Mouse (Mus musculus) forebrain, embryonic 14.5 days (tissue): ENCODE data around the gene Srp14. TPM values are rescaled to one million over a fixed set of nuclear protein-coding genes. Genes with fewer than 3 reads are reported as not detected.

ENCODE experiments used
- ATAC-seq: fragments of 200-750 bp; cut with Nextera tagmentation; 2 replicates; pipeline ENCODE4 v1.8.0; 2017; ENCODE audit warnings: mild to moderate bottlenecking, moderate library complexity
- DNase-seq: peaks from one replicate; pipeline ENCODE4 v3.0.0-alpha.2; 2015; ENCODE audit warnings: low spot score
- H3K27ac ChIP-seq: fragments of 300-500 bp; sonication (generic); 2 replicates; pipeline ENCODE4 v1.5.1; 2014; ENCODE audit warnings: low read depth, mild to moderate bottlenecking, control low read depth, low read length, moderate library complexity
- H3K27me3 ChIP-seq: fragments of 300-500 bp; sonication (generic); replicated peaks from 2 replicates; pipeline ENCODE4 v1.6.1; 2014; ENCODE audit warnings: low read length, control low read depth, mixed read lengths; ENCODE audit not compliant: control insufficient read depth, insufficient read depth
- H3K36me3 ChIP-seq: fragments of 300-500 bp; sonication (generic); 2 replicates; pipeline ENCODE4 v1.6.1; 2014; ENCODE audit warnings: low read length, control low read depth; ENCODE audit not compliant: control insufficient read depth, insufficient read depth
- H3K4me1 ChIP-seq: fragments of 300-500 bp; sonication (generic); 2 replicates; pipeline ENCODE4 v1.6.1; 2014; ENCODE audit warnings: antibody characterized with exemption, low read length, control low read depth; ENCODE audit not compliant: control insufficient read depth, insufficient read depth
- H3K4me2 ChIP-seq: fragments of 300-500 bp; sonication (generic); 2 replicates; pipeline ENCODE4 v1.6.1; 2014; ENCODE audit warnings: mild to moderate bottlenecking, control low read depth, low read length
- H3K4me3 ChIP-seq: fragments of 300-500 bp; sonication (generic); 2 replicates; pipeline ENCODE4 v1.5.1; 2014; ENCODE audit warnings: low read depth, low read length, control low read depth
- H3K9ac ChIP-seq: fragments of 300-500 bp; sonication (generic); 2 replicates; pipeline ENCODE4 v1.6.1; 2014; ENCODE audit warnings: mild to moderate bottlenecking, low read length, control low read depth, moderate library complexity
- H3K9me3 ChIP-seq: fragments of 300-500 bp; sonication (generic); replicated peaks from 2 replicates; pipeline ENCODE4 v1.6.1; 2016; ENCODE audit warnings: low read length, control low read depth, mixed read lengths; ENCODE audit not compliant: control insufficient read depth
- WGBS: fragments of 180-500 bp; shearing (Covaris S2); extraction: QIAGEN DNeasy Blood & Tissue Kit; methylation state at CpG from one replicate; pipeline ENCODE4 v1.1.7; 2014; 5-methylcytosine and 5-hydroxymethylcytosine counted together
- polyA plus RNA-seq: library from polyadenylated mRNA; unstranded; fragments of >200 nt; fragmentation: Nextera tagmentation; extraction: Ambion mirVana; gene quantifications from 2 replicates; pipeline ENCODE4 v1.2.1, GENCODE M21; 2014

Gene Srp14
- polyA plus RNA-seq, 1 experiment from 2014 or later = 381 TPM

DNA sequence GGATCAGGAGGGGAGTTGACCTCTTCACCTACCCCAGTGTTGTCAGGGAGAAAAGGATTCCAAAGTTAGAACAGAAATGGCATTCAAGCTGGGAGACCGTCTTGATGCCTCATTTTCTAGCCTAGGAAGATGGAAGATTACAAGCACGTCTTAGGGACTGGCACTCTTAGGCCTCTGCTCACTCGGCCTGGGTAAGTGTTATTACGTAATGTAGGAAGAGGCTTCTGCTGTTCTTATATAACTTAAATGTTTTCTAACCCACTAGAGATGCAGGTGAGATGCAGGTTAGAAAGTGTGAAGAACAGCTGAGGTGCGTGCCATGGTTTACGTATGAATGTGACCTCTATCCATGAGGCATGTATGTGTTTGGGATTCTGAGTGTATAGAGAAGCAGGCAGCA lies 51.2 kb downstream of the Srp14 start:
- no peaks in the 10 kb centered on the region for H3K27me3 ChIP-seq
- 85% methylated on average over 6 of the region's 6 CpGs for WGBS
- no peaks in the 10 kb centered on the region for H3K4me1 ChIP-seq
- H3K9me3 ChIP-seq = no peaks in the 10 kb centered on the region
- DNase-seq = no peak
- H3K36me3 ChIP-seq = peaks cover 38% of the 10 kb centered on the region
- H3K4me2 ChIP-seq = no peak overlapping the region
- H3K9ac ChIP-seq = no peak overlapping the region
- no peak overlapping the region for H3K4me3 ChIP-seq
- no peak overlapping the region for H3K27ac ChIP-seq
- no peak for ATAC-seq

Other genes with a start within 250 kb of the Srp14 start
- 4.2 and 4.3 TPM in 2 replicates for gene Fsip1, start 222.7 kb downstream of the Srp14 start, polyA plus RNA-seq
- 2.8 and 3.0 TPM in 2 replicates for gene Gpr176, start 106.3 kb downstream of the Srp14 start, polyA plus RNA-seq
- gene Eif2ak4, start 91.1 kb downstream of the Srp14 start, polyA plus RNA-seq = 6.4 and 8.4 TPM in 2 replicates
- 2.8 and 3.0 TPM in 2 replicates for gene Bmf, start 70.0 kb upstream of the Srp14 start, polyA plus RNA-seq
- gene Bub1b, start 118.5 kb upstream of the Srp14 start, polyA plus RNA-seq = 40.9 and 47.5 TPM in 2 replicates
- 14.0 and 18.7 TPM in 2 replicates for gene Pak6, start 183.6 kb upstream of the Srp14 start, polyA plus RNA-seq
- gene Ankrd63, start 224.3 kb upstream of the Srp14 start, polyA plus RNA-seq = 0.28 and 0.41 TPM in 2 replicates
- gene Plcb2, start 248.7 kb upstream of the Srp14 start, polyA plus RNA-seq = 0.48 and 0.57 TPM in 2 replicates